Mouse (Mus musculus) natural killer cell, adult 2 months (primary cell): ENCODE data around the gene Atl3.
A peak's percentile ranks its signal among the peaks of the same experiment; 100 is the strongest.
"Not testable (repeated sequence)": the region's sequence is repeated elsewhere in the genome, so short reads cannot be mapped to it uniquely, and the experiment has no call there.

Experiments
- DNase-seq, 2 experiments: peaks; one replicate each; pipeline ENCODE4 v3.0.0; 2022; ENCODE audit warnings: low spot score in 2 of 2

Gene Atl3

GRCm38 (mm10) chr19:7493352-7494186, at the start of gene Atl3:
TSS of gene Atl3 (plus strand) at chr19:7494040.
- no peak for DNase-seq

- DNase-seq: no peak
These were observed 48.7 kb upstream of the Atl3 start for GRCm38 (mm10) chr19:7445105-7445504.

- no peak for DNase-seq
These were observed 48.2 kb upstream of the Atl3 start for GRCm38 (mm10) chr19:7445596-7445995.

- DNase-seq: no peak
These were observed 37.0 kb upstream of the Atl3 start for GRCm38 (mm10) chr19:7456803-7457202.

GRCm38 (mm10) chr19:7458901-7459300, 34.9 kb upstream of the Atl3 start:
- no peak for DNase-seq

GRCm38 (mm10) chr19:7459370-7459769, 34.5 kb upstream of the Atl3 start:
- no peak for DNase-seq

DNA sequence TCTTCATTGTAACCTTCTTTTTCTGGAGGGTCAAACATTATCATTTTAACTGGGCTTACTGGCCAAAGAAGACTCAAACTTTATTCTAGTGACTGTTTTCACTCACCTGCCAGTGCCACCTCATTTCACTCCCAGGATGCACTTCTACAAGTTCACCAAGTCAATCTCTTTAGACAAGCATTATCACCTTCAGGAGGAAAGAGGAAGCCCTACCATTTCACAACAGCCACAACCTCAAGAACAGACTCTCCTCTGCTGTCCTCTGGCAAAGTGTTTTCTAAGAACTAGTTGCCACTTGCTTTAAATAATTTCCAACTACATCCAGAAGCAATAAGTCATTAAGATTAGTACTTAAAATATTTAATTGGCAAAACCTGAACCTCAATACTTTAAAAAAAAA, 25.9 kb upstream of the Atl3 start:
- no peak for DNase-seq

DNA sequence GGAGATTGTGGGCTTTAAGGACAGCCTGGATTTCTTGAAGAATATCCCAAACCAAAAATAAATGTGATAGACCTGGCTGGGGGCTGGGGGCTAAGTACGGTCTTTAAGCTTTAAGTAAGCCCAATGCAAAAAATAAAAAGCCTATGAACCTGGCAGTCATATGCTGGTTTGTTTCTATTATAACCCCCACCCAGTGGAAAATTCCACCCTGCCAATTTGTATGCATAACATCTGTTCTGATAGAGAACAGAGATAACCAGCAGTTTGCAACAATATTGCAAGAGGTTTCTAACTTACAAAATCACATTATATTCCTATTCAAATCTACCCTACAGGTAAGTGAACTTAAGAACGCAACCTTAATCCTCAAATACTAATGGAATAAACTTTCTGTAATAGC, 23.2 kb upstream of the Atl3 start:
- DNase-seq: no peak

DNA sequence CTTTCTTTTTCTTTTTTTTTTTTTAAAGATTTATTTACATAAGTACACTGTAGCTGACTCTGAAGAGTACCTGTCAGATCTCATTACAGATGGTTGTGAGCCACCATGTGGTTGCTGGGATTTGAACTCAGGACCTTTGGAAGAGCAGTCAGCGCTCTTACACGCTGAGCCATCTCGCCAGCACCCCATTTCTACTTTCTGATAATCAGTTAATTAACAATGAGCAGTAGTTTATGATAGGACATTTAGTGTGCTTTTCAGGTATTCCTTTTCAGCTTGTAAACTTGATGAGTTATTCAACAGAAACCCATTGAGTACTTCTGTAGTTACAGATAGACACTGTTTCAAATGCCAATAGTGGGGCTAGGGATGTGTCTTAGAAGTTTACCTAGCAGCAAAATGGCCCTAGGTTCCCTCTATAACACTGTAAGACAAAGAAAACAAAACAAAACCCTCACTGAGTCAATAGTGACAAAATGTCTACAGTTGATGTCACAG, 14.0 kb upstream of the Atl3 start:
- no peak for DNase-seq

GRCm38 (mm10) chr19:7481541-7482265, 12.1 kb upstream of the Atl3 start:
- no peak for DNase-seq

DNA sequence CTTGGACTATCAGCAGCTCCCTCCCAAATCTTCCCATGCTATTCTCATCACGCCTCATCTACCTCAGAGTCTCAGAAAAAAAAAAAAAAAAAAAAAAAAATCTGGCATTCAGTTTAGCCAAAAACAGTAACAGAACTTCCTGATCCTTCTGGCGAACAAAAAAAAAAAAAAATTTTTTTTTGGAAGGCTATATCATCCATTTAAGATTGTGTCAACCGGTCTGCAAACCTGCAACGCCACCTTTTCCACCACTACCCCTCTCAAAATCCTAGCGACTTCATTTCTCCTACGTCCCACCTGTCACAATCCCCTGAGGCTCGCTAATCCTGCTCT, 11.6 kb upstream of the Atl3 start:
- DNase-seq: no peak

- DNase-seq: peak; percentile 91 to 94
These were observed 11.0 kb upstream of the Atl3 start, which contains the start of gene Rtn3 for GRCm38 (mm10) chr19:7482599-7483511. TSS of gene Rtn3 (minus strand) at chr19:7483281.

DNA sequence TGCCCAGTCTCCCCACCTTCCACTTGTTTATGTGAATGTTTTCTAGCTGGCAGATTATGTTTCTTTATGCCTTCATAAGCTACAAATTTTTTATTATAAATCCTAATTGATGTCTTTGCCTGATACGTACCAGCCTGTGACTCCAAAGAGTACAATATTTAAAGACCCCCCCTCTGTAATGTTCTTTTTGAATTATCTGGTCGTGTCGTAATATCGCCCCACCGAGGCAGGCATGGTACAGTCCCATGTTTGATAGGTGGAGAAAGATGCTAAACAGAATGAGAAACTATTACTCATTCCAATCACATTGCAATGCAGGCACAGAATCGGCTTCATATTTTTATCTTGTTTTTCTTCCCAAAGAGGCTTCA, 10.3 kb upstream of the Atl3 start:
- DNase-seq: no peak

GRCm38 (mm10) chr19:7484076-7484475, 9.8 kb upstream of the Atl3 start:
- no peak for DNase-seq

DNA sequence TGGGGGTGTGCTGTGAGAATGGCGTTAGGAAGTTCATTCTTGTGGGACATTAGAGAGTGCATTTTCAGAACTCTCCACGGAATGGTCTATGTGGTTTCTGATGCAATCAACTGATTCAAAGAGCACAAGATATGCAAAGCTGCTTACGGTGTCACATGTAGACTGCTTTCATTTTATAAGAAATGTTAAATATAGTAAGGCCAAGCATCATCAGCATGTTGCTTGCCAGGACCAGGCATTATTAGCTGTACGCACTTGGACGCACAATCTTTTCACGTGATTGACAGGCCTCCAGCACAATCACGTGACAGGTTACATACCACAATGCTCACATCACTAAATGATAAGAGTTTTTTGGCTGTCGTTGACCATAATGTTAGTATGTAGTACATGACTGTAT, 6.2 kb upstream of the Atl3 start:
- peak in 1 of 2 experiments; percentile 69 for DNase-seq

- no peak for DNase-seq
These were observed 1.9 kb upstream of the Atl3 start for GRCm38 (mm10) chr19:7491960-7492359.

GRCm38 (mm10) chr19:7492682-7493081, 1.2 kb upstream of the Atl3 start:
- DNase-seq: no peak

GRCm38 (mm10) chr19:7494187-7495015, 561 bp downstream of the Atl3 start:
- peak; percentile 71 to 81 for DNase-seq

GRCm38 (mm10) chr19:7495221-7496038, 1.6 kb downstream of the Atl3 start:
- DNase-seq: no peak

GRCm38 (mm10) chr19:7496070-7496469, 2.2 kb downstream of the Atl3 start:
- not testable (repeated sequence) for DNase-seq
